Mouse (Mus musculus): ENCODE data around the gene Gab2.

GRCm38 (mm10) chr7:97351792-97352513 is 270.6 kb downstream of the Gab2 start:
- TF ChIP-seq USF1 (IDR thresholded peaks at IDR 0.05; ENCODE audit: low read depth) (no peak), POLR2A (IDR thresholded peaks at IDR 0.05; ENCODE audit: insufficient read length, low read depth) (no peak), TCF12 (IDR thresholded peaks at IDR 0.05; ENCODE audit: insufficient read depth, poor library complexity, severe bottlenecking) (no peak), CEBPB (IDR thresholded peaks at IDR 0.05; ENCODE audit: insufficient read depth, poor library complexity, severe bottlenecking) (no peak), E2F4 (IDR thresholded peaks at IDR 0.05; ENCODE audit: insufficient read depth) (no peak), MAX (IDR thresholded peaks at IDR 0.05; ENCODE audit: low read depth) (no peak), MYOG (IDR thresholded peaks at IDR 0.05; ENCODE audit: control insufficient read depth in 1 of 3, insufficient read depth in 1 of 3, insufficient read length in 2 of 3, low read depth in 2 of 3) (no peak), MYOD1 (IDR thresholded peaks at IDR 0.05; ENCODE audit: control insufficient read depth in 1 of 3, insufficient read length in 2 of 3, low read depth in 2 of 3) (no peak), TCF3 (IDR thresholded peaks at IDR 0.05; ENCODE audit: insufficient read length, low read depth) (no peak), SRF (IDR thresholded peaks at IDR 0.05; ENCODE audit: control insufficient read depth, insufficient read length, low read depth) (no peak), POLR2AphosphoS2 (IDR thresholded peaks at IDR 0.05; ENCODE audit: insufficient read length, low read depth) (no peak), REST (IDR thresholded peaks at IDR 0.05; ENCODE audit: insufficient read depth, insufficient read length) (no peak)

All from myocyte (in vitro differentiated cells).